Mouse (Mus musculus) midbrain, embryonic 11.5 days (tissue): ENCODE data around the gene Prpf38b. TPM values are rescaled to one million over a fixed set of nuclear protein-coding genes. Genes with fewer than 3 reads are reported as not detected.

Source experiments
- polyA plus RNA-seq: library from polyadenylated mRNA; unstranded; fragments of >200 nt; fragmentation: Nextera tagmentation; extraction: Ambion mirVana; gene quantifications from 2 replicates; pipeline ENCODE4 v1.2.1, GENCODE M21; 2014

The Prpf38b gene
- polyA plus RNA-seq, 1 experiment from 2014 or later, result 61.1 TPM

Other genes starting within 250 kb of the Prpf38b start
- 113 and 119 TPM in 2 replicates for gene Gpsm2, start 189.4 kb downstream of the Prpf38b start, polyA plus RNA-seq
- not detected in 2 replicates for gene Aknad1, start 172.1 kb downstream of the Prpf38b start, polyA plus RNA-seq
- 23.7 and 25.7 TPM in 2 replicates for gene Stxbp3, start 71.2 kb downstream of the Prpf38b start, polyA plus RNA-seq
- 0.11 TPM in 1 of 2 replicates, not detected in the other for gene Fndc7, start 21.7 kb downstream of the Prpf38b start, polyA plus RNA-seq
- 0.54 and 0.56 TPM in 2 replicates for gene Henmt1, start 28.1 kb upstream of the Prpf38b start, polyA plus RNA-seq
- not detected in 2 replicates for gene Gm9857, start 28.7 kb upstream of the Prpf38b start, polyA plus RNA-seq
- 11.7 and 12.5 TPM in 2 replicates for gene Fam102b, start 115.9 kb upstream of the Prpf38b start, polyA plus RNA-seq
- not detected in 2 replicates for gene Slc25a54, start 168.7 kb upstream of the Prpf38b start, polyA plus RNA-seq
- 32.1 and 38.7 TPM in 2 replicates for gene Slc25a24, start 211.4 kb upstream of the Prpf38b start, polyA plus RNA-seq